Mouse (Mus musculus): ENCODE measurements at regions not wholly inside any gene's neighbourhood (a gene's known extent, or its start where the extent isn't known, plus 50 kb on each side); places are given as distances from the start of the nearest gene placed in this dataset.

DNA sequence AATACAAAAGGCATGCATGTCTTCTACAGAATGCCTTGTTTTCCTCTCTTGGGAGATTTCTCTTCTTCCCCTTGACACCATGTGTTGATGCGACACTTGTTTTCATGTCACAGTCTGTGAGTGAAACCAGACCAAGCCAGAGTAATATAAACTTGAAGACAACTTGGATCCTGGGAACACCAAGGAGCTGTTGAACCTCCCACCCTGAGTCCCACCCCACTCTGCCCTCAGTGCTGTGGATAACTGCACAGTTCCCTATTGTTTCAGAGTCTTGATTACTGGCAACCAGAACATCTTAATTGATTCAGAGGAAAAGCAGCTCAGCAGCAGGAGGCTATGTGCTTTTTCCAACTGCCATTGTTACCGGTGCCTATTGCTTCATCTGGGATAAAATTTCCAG is 254.6 kb upstream of the Jag1 start:
- TF ChIP-seq CTCF (IDR thresholded peaks at IDR 0.05): no peak
- Histone ChIP-seq H3K27ac (no peak overlapping the region), H3K4me3 (no peak overlapping the region)
- intact Hi-C loops (cut with DNase I): no loop called here
- no peak for DNase-seq

DNA sequence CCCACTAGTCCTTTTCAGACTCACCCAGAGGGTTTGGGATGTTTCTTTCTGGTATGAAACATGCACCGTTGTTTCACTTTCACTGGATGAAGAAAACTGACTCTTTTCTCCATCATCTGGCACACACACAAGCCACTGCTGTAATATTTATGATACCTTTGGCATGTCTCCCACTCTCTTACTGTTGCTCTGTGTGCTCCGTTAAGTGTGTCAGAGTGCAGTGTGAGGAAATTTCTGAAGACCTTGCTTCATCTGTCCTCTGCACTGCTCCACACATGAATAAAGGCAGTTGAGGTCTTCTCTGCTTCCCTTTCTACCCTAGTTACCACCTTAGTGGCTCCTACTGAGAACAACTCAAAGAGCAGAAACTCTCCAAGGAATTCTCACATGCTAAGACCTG is 246.6 kb upstream of the Jag1 start:
- no peak overlapping the region for H3K27ac ChIP-seq
- no peak for TF ChIP-seq CTCF (IDR thresholded peaks at IDR 0.05)
- intact Hi-C loops (cut with DNase I): no loop called here

DNA sequence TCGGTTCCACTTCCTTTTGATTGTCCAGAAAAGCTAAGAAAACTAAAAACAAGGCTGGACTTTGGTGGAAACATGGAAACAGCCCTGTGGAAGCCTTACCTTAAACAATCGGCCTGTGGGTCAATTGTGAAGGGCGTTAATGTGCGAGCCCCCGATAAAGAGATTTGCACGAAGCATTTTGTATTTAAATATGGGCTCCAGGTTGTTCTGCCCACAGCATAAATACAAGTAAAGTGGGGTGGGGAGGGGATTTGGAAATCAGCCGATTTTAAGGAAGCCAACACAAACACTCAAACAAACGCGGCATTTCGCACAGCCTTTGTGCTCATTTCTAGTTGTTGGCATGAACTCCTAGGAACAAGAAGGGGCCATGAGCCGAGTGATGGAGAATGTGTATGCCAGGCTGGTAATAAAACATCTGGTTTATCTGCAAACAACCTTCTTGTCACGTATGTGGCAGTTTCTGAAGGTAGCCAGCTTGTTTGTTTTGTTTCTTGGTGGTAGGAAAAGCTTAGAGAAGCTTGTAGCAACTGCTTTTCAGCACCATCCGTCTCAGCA is 240.8 kb upstream of the Jag1 start:
- peak overlapping the region; percentile 30 for H3K4me3 ChIP-seq

More for the DNA sequence above, 246.6 kb upstream of the Jag1 start:
- DNase-seq: no peak
- H3K4me3 ChIP-seq: no peak overlapping the region

DNA sequence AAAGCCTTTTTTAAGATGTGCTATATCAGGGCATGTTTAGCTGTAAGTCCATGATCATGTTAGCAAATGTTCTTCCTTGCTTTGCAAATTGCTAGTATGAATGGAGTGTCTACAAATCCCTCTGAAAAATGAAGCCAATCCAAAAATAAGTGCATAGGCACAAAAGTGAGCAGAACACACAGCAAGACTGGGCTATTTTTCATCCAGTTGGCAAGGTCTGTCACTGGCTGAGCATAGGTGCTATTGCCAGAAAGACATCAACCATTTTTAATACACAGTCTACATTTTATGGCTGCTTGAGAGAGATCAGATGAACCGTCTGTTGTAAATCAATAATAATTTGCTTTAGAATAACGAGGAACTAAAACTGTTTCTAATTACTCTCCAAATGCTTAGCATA is 227.3 kb upstream of the Jag1 start:
- DNase-seq: no peak
- Histone ChIP-seq H3K27ac (no peak overlapping the region), H3K4me3 (no peak overlapping the region)
- intact Hi-C loops (cut with DNase I): no loop called here
- TF ChIP-seq CTCF (IDR thresholded peaks at IDR 0.05): no peak

More for the DNA sequence above, 240.8 kb upstream of the Jag1 start:
- no peak for DNase-seq
- peak overlapping the region; percentile 28; the same call in 1 of the 2 replicates for H3K27ac ChIP-seq
- intact Hi-C loops (cut with DNase I): no loop called here
- no peak for TF ChIP-seq CTCF (IDR thresholded peaks at IDR 0.05)

DNA sequence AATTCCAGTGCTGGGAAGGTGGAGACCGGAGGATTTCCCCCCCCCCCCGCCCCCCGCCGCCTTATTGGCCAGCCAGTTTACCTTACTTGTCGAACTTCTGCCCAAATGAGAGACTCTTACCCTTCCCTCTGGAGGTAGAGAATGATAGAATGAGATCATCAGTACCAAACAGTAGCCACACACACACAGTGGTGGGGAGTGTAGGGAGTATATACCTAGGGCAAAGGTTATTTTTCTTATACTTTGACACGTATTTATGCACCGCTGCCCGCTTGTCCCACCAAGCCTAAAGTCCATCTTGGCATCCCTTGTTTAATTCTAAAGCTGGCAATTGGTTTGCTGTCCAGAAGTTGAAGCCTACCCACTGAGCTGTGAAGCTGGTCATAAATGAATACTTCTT is 213.6 kb upstream of the Jag1 start:
- H3K4me3 ChIP-seq: no peak overlapping the region
- no peak for DNase-seq
- intact Hi-C loops (cut with DNase I): no loop called here
- H3K27ac ChIP-seq: no peak overlapping the region
- TF ChIP-seq CTCF (IDR thresholded peaks at IDR 0.05): no peak

DNA sequence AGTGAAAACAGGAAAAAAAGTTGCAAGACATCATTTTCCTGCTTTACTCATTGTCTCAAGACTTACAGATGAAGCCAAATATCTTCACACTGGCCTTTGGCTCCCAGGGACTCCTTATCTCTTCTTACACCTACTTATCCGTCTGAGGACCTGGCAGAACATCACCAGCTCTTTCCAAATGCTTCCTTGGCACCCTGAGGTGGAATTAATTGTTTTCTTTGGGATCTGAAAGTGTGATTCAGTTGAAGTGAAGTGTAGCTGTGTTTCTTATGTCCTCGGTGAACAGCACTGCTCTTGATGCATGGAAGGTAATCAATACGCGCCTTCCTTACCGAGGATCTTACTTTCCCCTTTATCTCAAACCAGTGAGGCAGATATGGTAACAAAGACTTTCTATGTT is 207.0 kb upstream of the Jag1 start:
- no peak for DNase-seq
- intact Hi-C loops (cut with DNase I): no loop called here
- Histone ChIP-seq H3K4me3 (no peak overlapping the region), H3K27ac (no peak overlapping the region)
- no peak for TF ChIP-seq CTCF (IDR thresholded peaks at IDR 0.05)

DNA sequence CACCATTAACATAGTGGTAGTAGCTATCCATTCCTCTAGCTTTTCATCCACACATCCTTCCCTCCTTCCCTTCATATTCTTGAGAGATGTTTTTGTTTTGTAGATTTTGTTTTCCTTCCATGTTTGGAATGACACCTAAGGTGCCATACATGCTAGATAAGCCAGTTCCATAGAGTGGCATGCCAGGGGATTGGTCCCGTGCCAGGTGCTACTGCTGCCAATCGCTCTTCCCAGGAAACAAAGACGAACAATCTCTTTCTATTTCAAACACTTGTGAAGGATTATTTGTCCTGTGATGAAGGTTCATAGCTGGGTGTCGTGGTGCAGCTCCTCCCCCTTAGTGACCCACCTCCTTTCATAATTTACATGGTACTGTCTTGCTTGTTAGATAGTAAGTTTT is 194.1 kb upstream of the Jag1 start:
- no peak for DNase-seq
- Histone ChIP-seq H3K4me3 (no peak overlapping the region), H3K27ac (no peak overlapping the region)
- intact Hi-C loops (cut with DNase I): no loop called here
- TF ChIP-seq CTCF (IDR thresholded peaks at IDR 0.05): no peak

GRCm38 (mm10) chr2:137308116-137308515 is 191.7 kb upstream of the Jag1 start:
- H3K4me3 ChIP-seq: no peak overlapping the region
- H3K27ac ChIP-seq: no peak overlapping the region
- intact Hi-C loops (cut with DNase I): no loop called here
- TF ChIP-seq CTCF (IDR thresholded peaks at IDR 0.05): no peak
- no peak for DNase-seq

DNA sequence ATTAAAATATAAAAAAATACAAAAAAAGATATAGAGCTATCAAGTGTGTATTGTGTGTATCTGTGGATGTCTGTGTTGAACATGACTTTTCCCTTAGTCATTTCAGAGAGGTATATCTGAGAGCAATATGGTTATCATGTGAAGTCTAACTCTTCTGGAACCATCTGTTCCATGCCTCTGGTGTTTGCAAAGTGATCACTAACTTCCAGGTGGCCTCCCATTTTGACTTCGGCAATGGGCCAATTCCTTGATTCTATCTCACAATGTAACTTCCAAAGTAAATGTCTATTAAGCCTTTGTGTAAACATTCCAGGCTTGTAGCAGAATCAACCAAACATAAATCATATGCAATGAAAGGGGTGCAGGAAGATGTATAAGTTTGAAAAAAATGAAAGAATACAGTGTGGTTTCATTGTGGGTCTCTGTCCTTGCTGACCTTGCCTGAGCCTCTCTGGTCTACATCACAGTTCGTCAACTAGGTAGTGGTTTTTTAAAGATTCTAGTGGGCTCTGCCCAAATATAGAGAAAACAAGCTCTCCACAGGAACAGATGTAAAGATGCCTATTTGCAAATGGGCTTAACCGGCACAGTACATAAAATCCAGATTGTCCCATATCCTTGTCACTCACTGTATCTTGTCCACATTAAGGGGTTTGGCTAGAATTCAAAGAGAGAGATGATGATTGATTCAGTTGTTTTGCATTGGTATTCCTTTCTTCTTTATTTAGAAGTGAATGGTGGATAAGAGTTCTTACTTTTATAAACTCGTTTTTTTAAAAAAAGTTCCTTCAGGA is 185.2 kb upstream of the Jag1 start:
- Histone ChIP-seq H3K4me3 (no peak overlapping the region), H3K27ac (no peak overlapping the region)
- no peak for DNase-seq
- no peak for TF ChIP-seq CTCF (IDR thresholded peaks at IDR 0.05)
- intact Hi-C loops (cut with DNase I): no loop called here

DNA sequence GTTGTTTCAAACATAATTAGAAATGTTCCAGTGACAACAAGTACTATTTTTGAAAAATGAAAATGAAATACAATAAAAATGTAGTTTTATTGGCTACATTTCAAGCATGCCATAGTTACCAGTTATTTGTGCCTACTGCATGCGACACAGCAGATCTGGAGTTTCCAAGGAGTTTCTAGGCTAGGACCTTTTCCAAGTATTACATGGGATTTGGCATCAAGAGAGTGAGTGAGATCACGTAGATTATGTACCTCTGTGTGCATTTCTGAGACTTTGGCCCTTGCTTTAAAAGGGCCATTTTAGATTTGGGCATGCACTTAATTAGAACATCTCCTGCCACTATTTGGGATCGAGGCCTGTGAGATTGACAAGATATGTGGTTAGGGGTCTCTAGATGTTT is 172.8 kb upstream of the Jag1 start:
- intact Hi-C loops (cut with DNase I): no loop called here
- DNase-seq: no peak
- TF ChIP-seq CTCF (IDR thresholded peaks at IDR 0.05): no peak
- no peak overlapping the region for H3K4me3 ChIP-seq
- H3K27ac ChIP-seq: no peak overlapping the region

GRCm38 (mm10) chr2:137271575-137272180 is 155.2 kb upstream of the Jag1 start:
- Histone ChIP-seq H3K27ac (no peak overlapping the region), H3K4me3 (no peak overlapping the region)
- no peak for DNase-seq
- intact Hi-C loops (cut with DNase I): no loop called here
- TF ChIP-seq CTCF (IDR thresholded peaks at IDR 0.05): no peak

GRCm38 (mm10) chr2:137262911-137263310 is 146.5 kb upstream of the Jag1 start:
- no peak overlapping the region for H3K4me3 ChIP-seq
- no peak for TF ChIP-seq CTCF (IDR thresholded peaks at IDR 0.05)
- peak; percentile 50 for DNase-seq
- intact Hi-C loops (cut with DNase I): no loop called here
- no peak overlapping the region for H3K27ac ChIP-seq

DNA sequence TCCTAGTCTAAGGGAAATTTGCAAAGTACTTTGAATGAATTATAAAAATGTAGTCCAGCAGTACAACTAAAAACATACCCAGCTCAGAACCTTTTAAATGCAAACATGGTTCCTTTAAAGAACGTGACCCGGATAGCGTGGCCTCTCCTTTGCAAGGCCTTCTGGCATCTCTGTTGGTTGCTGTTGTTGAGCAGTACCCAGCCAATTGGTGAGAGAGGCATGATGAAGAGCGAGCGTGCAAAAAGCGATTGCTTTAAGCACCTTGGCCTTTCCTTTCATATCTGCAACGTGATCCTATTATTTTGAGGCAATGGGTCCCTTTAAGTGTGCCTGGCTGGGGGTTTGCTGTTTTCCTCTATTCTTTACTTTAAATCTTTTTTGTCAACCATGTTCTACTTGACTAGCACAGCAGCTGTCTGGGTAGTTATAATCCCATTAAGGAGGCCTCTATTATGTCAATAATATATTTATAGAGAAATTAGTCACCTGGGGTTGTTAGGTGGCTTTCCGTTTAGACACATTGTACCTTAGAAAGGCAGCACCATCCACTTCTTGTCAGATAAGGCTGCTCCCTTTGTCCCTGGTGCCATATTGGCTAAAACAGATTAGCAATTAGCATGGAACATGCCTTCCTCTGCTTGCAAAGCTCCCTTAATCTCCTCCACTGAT is 141.5 kb upstream of the Jag1 start:
- Histone ChIP-seq H3K27ac (no peak overlapping the region), H3K4me3 (no peak overlapping the region)
- TF ChIP-seq CTCF (IDR thresholded peaks at IDR 0.05): no peak
- DNase-seq: no peak
- intact Hi-C loops (cut with DNase I): no loop called here
